Mouse (Mus musculus) MEL (cell line): ENCODE results near the gene Pip4k2a. TPM values are rescaled to one million over a fixed set of nuclear protein-coding genes. Genes with fewer than 3 reads are reported as not detected.

Experiments used
- DNase-seq: peaks from one replicate; pipeline ENCODE4 v3.0.0; 2011; ENCODE audit warnings: low read depth, low spot score
- H3K27ac ChIP-seq: 2 replicates; pipeline ENCODE4 v1.5.1; 2012; ENCODE audit warnings: low read depth, mild to moderate bottlenecking, control low read depth, low read length, moderate library complexity; ENCODE audit not compliant: control insufficient read depth
- H3K27me3 ChIP-seq, 2 experiments: fragments of 150-350 bp in 1 of 2; sonication (generic) in 1 of 2; 2 replicates each; pipeline ENCODE4 v1.6.1; 2012; ENCODE audit warnings: low read length in 2 of 2, mild to moderate bottlenecking in 2 of 2, improper control_type of control experiment in 1 of 2, moderate library complexity in 1 of 2; ENCODE audit not compliant: insufficient read depth in 2 of 2, control insufficient read depth in 1 of 2
- H3K36me3 ChIP-seq, 2 experiments: 2 replicates each; pipeline ENCODE4 v1.6.1; 2012 to 2014; ENCODE audit warnings: low read length in 2 of 2, improper control_type of control experiment in 1 of 2, inconsistent platforms in 1 of 2, mild to moderate bottlenecking in 1 of 2; ENCODE audit not compliant: insufficient read depth in 2 of 2, control insufficient read depth in 1 of 2
- H3K4me1 ChIP-seq, 2 experiments: fragments of 150-350 bp in 1 of 2; sonication (generic) in 1 of 2; 2 replicates each; pipeline ENCODE4 v1.6.1; 2012; ENCODE audit warnings: low read length in 2 of 2, improper control_type of control experiment in 1 of 2, mild to moderate bottlenecking in 1 of 2; ENCODE audit not compliant: insufficient read depth in 2 of 2, control insufficient read depth in 1 of 2
- H3K4me3 ChIP-seq, 2 experiments: fragments of 150-350 bp in 1 of 2; sonication (generic) in 1 of 2; 2 replicates each; pipeline ENCODE4 v1.5.1; 2012; ENCODE audit warnings: low read depth in 2 of 2, low read length in 2 of 2, mild to moderate bottlenecking in 2 of 2, moderate library complexity in 2 of 2, control low read depth in 1 of 2, improper control_type of control experiment in 1 of 2; ENCODE audit not compliant: control insufficient read depth in 1 of 2, insufficient read depth in 1 of 2
- H3K79me2 ChIP-seq: 2 replicates; pipeline ENCODE4 v1.6.1; 2012; ENCODE audit warnings: mild to moderate bottlenecking, low read length, moderate library complexity; ENCODE audit not compliant: control insufficient read depth, poor library complexity, insufficient read depth
- H3K9ac ChIP-seq: 2 replicates; pipeline ENCODE4 v1.6.1; 2012; ENCODE audit warnings: low read depth, mild to moderate bottlenecking, control low read depth, low read length, moderate library complexity; ENCODE audit not compliant: control insufficient read depth, poor library complexity, severe bottlenecking
- H3K9me3 ChIP-seq: fragments of 150-350 bp; sonication (generic); replicated peaks from 2 replicates; pipeline ENCODE4 v1.6.1; 2012; ENCODE audit warnings: mild to moderate bottlenecking, low read length, improper control_type of control experiment, moderate library complexity; ENCODE audit not compliant: insufficient read depth
- CHD1 ChIP-seq: IDR thresholded peaks from 2 replicates; pipeline ENCODE4 v1.6.1; 2012; ENCODE audit warnings: low read depth, mild to moderate bottlenecking, inconsistent platforms, low read length, improper control_type of control experiment
- CHD2 ChIP-seq: IDR thresholded peaks from 2 replicates; pipeline ENCODE4 v1.6.1; 2011; ENCODE audit warnings: low read length, improper control_type of control experiment
- CTCF ChIP-seq, 3 experiments: IDR thresholded peaks in 2 of 3; conservative IDR thresholded peaks in 1 of 3; 2 replicates each; pipeline ENCODE4 v1.5.1; 2011 to 2012; ENCODE audit warnings: low read length in 3 of 3, low read depth in 2 of 3, mild to moderate bottlenecking in 2 of 3, improper control_type of control experiment in 1 of 3, inconsistent platforms in 1 of 3, mixed read lengths in 1 of 3, moderate library complexity in 1 of 3; ENCODE audit not compliant: control insufficient read depth in 1 of 3, insufficient read depth in 1 of 3, poor library complexity in 1 of 3, severe bottlenecking in 1 of 3
- EP300 ChIP-seq, 2 experiments: IDR thresholded peaks; 2 replicates each; pipeline ENCODE4 v1.6.1; 2011; ENCODE audit warnings: improper control_type of control experiment in 2 of 2, low read length in 2 of 2, low read depth in 1 of 2, mild to moderate bottlenecking in 1 of 2
- ETS1 ChIP-seq: IDR thresholded peaks from 2 replicates; pipeline ENCODE4 v1.6.1; 2012; ENCODE audit warnings: low read depth, mild to moderate bottlenecking, inconsistent platforms, low read length, improper control_type of control experiment, moderate library complexity
- GATA1 ChIP-seq: IDR thresholded peaks from 2 replicates; pipeline ENCODE4 v1.6.1; 2011; ENCODE audit warnings: low read depth, low read length, improper control_type of control experiment
- HCFC1 ChIP-seq: IDR thresholded peaks from 2 replicates; pipeline ENCODE4 v1.6.1; 2012; ENCODE audit warnings: low read depth, mild to moderate bottlenecking, inconsistent platforms, low read length, improper control_type of control experiment, moderate library complexity
- JUND ChIP-seq: IDR thresholded peaks from 2 replicates; pipeline ENCODE4 v1.6.1; 2011; ENCODE audit warnings: low read depth, mild to moderate bottlenecking, improper control_type of control experiment, low read length
- KAT2A ChIP-seq: conservative IDR thresholded peaks from 2 replicates; pipeline ENCODE4 v1.6.1; 2012; ENCODE audit warnings: low read depth, low read length, improper control_type of control experiment, inconsistent platforms
- MAFK ChIP-seq: IDR thresholded peaks from 2 replicates; pipeline ENCODE4 v1.6.1; 2011; ENCODE audit warnings: low read depth, mild to moderate bottlenecking, low read length, improper control_type of control experiment, borderline replicate concordance
- MAZ ChIP-seq: IDR thresholded peaks from 2 replicates; pipeline ENCODE4 v1.6.1; 2012; ENCODE audit warnings: low read depth, mild to moderate bottlenecking, inconsistent platforms, low read length, improper control_type of control experiment
- MEF2A ChIP-seq: IDR thresholded peaks from 2 replicates; pipeline ENCODE4 v1.6.1; 2014; ENCODE audit warnings: low read depth, mild to moderate bottlenecking, inconsistent platforms, low read length, improper control_type of control experiment; ENCODE audit not compliant: poor library complexity, insufficient replicate concordance, severe bottlenecking; ENCODE audit errors: extremely low read depth
- MXI1 ChIP-seq: IDR thresholded peaks from 2 replicates; pipeline ENCODE4 v1.6.1; 2011; ENCODE audit warnings: mild to moderate bottlenecking, low read depth, low read length, improper control_type of control experiment
- MYB ChIP-seq: IDR thresholded peaks from 2 replicates; pipeline ENCODE4 v1.6.1; 2011; ENCODE audit warnings: mild to moderate bottlenecking, low read depth, low read length, improper control_type of control experiment
- MYC ChIP-seq: IDR thresholded peaks from 2 replicates; pipeline ENCODE4 v1.6.1; 2011; ENCODE audit warnings: low read depth, mild to moderate bottlenecking, low read length, improper control_type of control experiment, moderate library complexity
- NELFE ChIP-seq: IDR thresholded peaks from 2 replicates; pipeline ENCODE4 v1.6.1; 2011; ENCODE audit warnings: low read depth, low read length, improper control_type of control experiment
- NRF1 ChIP-seq: IDR thresholded peaks from 2 replicates; pipeline ENCODE4 v1.6.1; 2014; ENCODE audit warnings: low read depth, mild to moderate bottlenecking, inconsistent platforms, low read length, improper control_type of control experiment, moderate library complexity; ENCODE audit not compliant: poor library complexity, insufficient read depth, severe bottlenecking
- POLR2A ChIP-seq, 2 experiments: IDR thresholded peaks; 2 replicates each; pipeline ENCODE4 v1.6.1; 2011 to 2012; ENCODE audit warnings: low read length in 2 of 2, mild to moderate bottlenecking in 2 of 2, control low read depth in 1 of 2, improper control_type of control experiment in 1 of 2, low read depth in 1 of 2, moderate library complexity in 1 of 2; ENCODE audit not compliant: control insufficient read depth in 1 of 2, insufficient read depth in 1 of 2, poor library complexity in 1 of 2
- POLR2AphosphoS5 ChIP-seq: IDR thresholded peaks from 2 replicates; pipeline ENCODE4 v1.6.1; 2012; ENCODE audit warnings: low read depth, borderline replicate concordance, mild to moderate bottlenecking, inconsistent platforms, low read length, moderate library complexity, mixed read lengths
- RCOR1 ChIP-seq: IDR thresholded peaks from 2 replicates; pipeline ENCODE4 v1.6.1; 2012; ENCODE audit warnings: low read depth, mild to moderate bottlenecking, inconsistent platforms, low read length, improper control_type of control experiment
- SMC3 ChIP-seq: IDR thresholded peaks from 2 replicates; pipeline ENCODE4 v1.6.1; 2011; ENCODE audit warnings: low read depth, low read length, improper control_type of control experiment
- TAL1 ChIP-seq: IDR thresholded peaks from 2 replicates; pipeline ENCODE4 v1.6.1; 2012; ENCODE audit warnings: mild to moderate bottlenecking, inconsistent platforms, low read length, moderate library complexity, mixed read lengths
- TBP ChIP-seq: IDR thresholded peaks from 2 replicates; pipeline ENCODE4 v1.8.0; 2011; ENCODE audit warnings: low read depth, low read length, improper control_type of control experiment
- TCF12 ChIP-seq: IDR thresholded peaks from 2 replicates; pipeline ENCODE4 v1.6.1; 2014; ENCODE audit warnings: low read depth, mild to moderate bottlenecking, inconsistent platforms, low read length, improper control_type of control experiment, moderate library complexity
- UBTF ChIP-seq: IDR thresholded peaks from 2 replicates; pipeline ENCODE4 v1.6.1; 2012; ENCODE audit warnings: low read depth, mild to moderate bottlenecking, inconsistent platforms, low read length, improper control_type of control experiment, moderate library complexity, borderline replicate concordance; ENCODE audit not compliant: insufficient read depth
- USF2 ChIP-seq, 2 experiments: IDR thresholded peaks; 2 replicates each; pipeline ENCODE4 v1.6.1; 2011 to 2012; ENCODE audit warnings: improper control_type of control experiment in 2 of 2, low read length in 2 of 2, borderline replicate concordance in 1 of 2, inconsistent platforms in 1 of 2, low read depth in 1 of 2, mild to moderate bottlenecking in 1 of 2; ENCODE audit not compliant: insufficient read depth in 1 of 2
- ZKSCAN1 ChIP-seq: IDR thresholded peaks from 2 replicates; pipeline ENCODE4 v1.6.1; 2012; ENCODE audit warnings: low read depth, mild to moderate bottlenecking, inconsistent platforms, low read length, improper control_type of control experiment, moderate library complexity
- ZMIZ1 ChIP-seq: IDR thresholded peaks from 2 replicates; pipeline ENCODE4 v1.6.1; 2012; ENCODE audit warnings: low read depth, mild to moderate bottlenecking, inconsistent platforms, low read length, improper control_type of control experiment, moderate library complexity
- ZNF384 ChIP-seq: IDR thresholded peaks from 2 replicates; pipeline ENCODE4 v1.6.1; 2012; ENCODE audit warnings: low read depth, mild to moderate bottlenecking, inconsistent platforms, low read length, improper control_type of control experiment
- polyA plus RNA-seq, 2 experiments: library from polyadenylated mRNA; stranded (reverse) in 1 of 2; unstranded in 1 of 2; fragments of >175 nt in 1 of 2; fragments of >200 nt in 1 of 2; gene quantifications; 2 replicates each; pipeline versions ENCODE4 v1.2.1 to v1.2.4; 2012; ENCODE audit warnings: low replicate concordance in 2 of 2, low read depth in 1 of 2; ENCODE audit not compliant: insufficient read length in 2 of 2, insufficient read depth in 1 of 2, missing spikeins in 1 of 2
- total RNA-seq: library from RNA; depleted of rRNA; stranded (reverse); fragments of 300-350 nt; gene quantifications from 2 replicates; pipeline ENCODE4 v1.2.3, GENCODE M21; 2012

The Pip4k2a gene
- total and polyA plus RNA-seq, 3 experiments = 7.9 to 48.5 TPM; not detected in 1

- TF ChIP-seq ETS1 (no peak), ZNF384 (0 out of 2 replicates have a peak, but pooled peaks have one; percentile 42)
Measured at GRCm38 (mm10) chr2:18996451-18997211, 1.3 kb downstream of the Pip4k2a start (continued).

DNA sequence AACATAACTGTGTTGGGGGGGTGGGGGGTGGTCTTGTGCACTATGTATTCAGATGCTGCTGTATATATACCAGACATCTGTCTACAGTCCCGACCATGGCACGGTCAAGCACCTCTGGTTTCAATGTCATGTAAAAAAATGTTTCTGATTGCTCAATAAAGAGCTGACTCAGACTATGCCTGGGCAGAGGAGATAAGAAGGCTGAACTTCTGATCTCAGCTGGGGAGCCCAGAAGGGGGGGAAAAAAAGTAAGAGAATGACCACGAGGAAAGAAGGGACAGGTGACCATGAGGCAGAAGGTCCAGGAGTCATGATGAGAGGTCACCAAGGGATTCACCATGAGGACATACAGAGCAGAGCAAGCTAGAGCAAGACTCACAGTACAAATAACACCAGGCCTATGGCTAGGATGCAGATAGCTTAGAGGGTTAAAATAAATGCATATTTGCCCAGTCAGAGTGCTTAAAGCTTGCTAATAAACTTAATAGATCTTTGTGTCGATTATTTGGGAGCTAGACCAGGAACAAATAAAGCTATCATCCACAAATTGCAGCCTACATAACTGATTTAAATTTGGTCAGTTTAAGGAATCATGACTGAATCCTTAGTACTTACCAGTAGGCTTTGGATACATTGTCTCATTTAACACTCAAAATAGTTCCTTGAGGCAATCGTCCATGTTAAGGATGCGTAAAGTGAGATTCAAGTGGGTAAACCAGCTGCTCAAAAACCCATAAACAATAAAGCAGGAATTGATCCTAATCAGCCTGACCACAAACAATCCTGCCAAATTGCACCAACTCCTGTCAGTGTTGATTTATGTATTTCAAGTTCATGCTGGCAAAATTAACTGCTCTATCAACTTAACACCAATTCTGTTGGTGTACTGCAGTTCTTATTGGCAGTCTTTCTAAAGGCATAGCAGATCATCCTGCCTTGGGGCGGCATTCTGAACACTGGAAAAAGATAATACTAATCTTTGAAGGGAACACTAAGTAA is 5.1 kb downstream of the Pip4k2a start:
- no peaks in the 10 kb centered on the region for H3K27me3 ChIP-seq
- peak overlapping the region in 1 of 2 experiments; percentile 5; a peak in 2 of 4 replicates for H3K4me3 ChIP-seq
- H3K9me3 ChIP-seq = no peaks in the 10 kb centered on the region
- H3K4me1 ChIP-seq = peaks cover 29 to 31% of the 10 kb centered on the region in 2 experiments
- DNase-seq = peak; percentile 67
- H3K9ac ChIP-seq = peak overlapping the region; percentile 36
- peak overlapping the region; percentile 56 for H3K27ac ChIP-seq
- H3K79me2 ChIP-seq = peaks cover 51% of the 10 kb centered on the region
- peaks cover 0 to 43% of the 10 kb centered on the region in 2 experiments; a peak in 2 of 4 replicates for H3K36me3 ChIP-seq
- TF ChIP-seq JUND (peak; percentile 83), TBP (no peak), CHD2 (no peak), MEF2A (no peak), UBTF (no peak), MYB (peak; percentile 64; the same call in 1 of the 2 replicates), ZKSCAN1 (no peak), SMC3 (no peak; the same call in 1 of the 2 replicates), TAL1 (peak; percentile 94), CHD1 (0 out of 2 replicates have a peak, but pooled peaks have one; percentile 58), RCOR1 (peak; percentile 91), CTCF (IDR thresholded peaks at IDR 0.05 in 2 of 3, conservative IDR thresholded peaks at IDR 0.05 in 1 of 3; ENCODE audit: control insufficient read depth in 1 of 3, insufficient read depth in 1 of 3, low read depth in 2 of 3, low read length in 3 of 3, poor library complexity in 1 of 3, severe bottlenecking in 1 of 3) (no peak), KAT2A (no peak), HCFC1 (no peak), MAZ (no peak), GATA1 (peak; percentile 87), ZMIZ1 (no peak), NRF1 (no peak), ETS1 (peak; percentile 91), USF2 (IDR thresholded peaks at IDR 0.05; ENCODE audit: borderline replicate concordance in 1 of 2, insufficient read depth in 1 of 2, low read depth in 1 of 2, low read length in 2 of 2) (no peak), MAFK (peak; percentile 87; the same call in 1 of the 2 replicates), TCF12 (peak; percentile 92), POLR2A (IDR thresholded peaks at IDR 0.05; ENCODE audit: control insufficient read depth in 1 of 2, insufficient read depth in 1 of 2, low read depth in 1 of 2, low read length in 2 of 2, poor library complexity in 1 of 2) (no peak), POLR2AphosphoS5 (no peak), MYC (peak; percentile 16; the same call in 1 of the 2 replicates), ZNF384 (peak; percentile 92), MXI1 (no peak; the same call in 1 of the 2 replicates), EP300 (IDR thresholded peaks at IDR 0.05; ENCODE audit: low read depth in 1 of 2, low read length in 2 of 2) (peak; percentile 88 to 96), NELFE (no peak)
